Mouse (Mus musculus): ENCODE measurements around the gene Plxna2.

GRCm38 (mm10) chr1:194839230-194839910 is 221.4 kb downstream of the Plxna2 start:
- TF ChIP-seq CTCF (IDR thresholded peaks at IDR 0.05; ENCODE audit: extremely low read depth, insufficient read depth, insufficient read length, insufficient replicate concordance) (no peak), POLR2A (IDR thresholded peaks at IDR 0.05; ENCODE audit: low read depth, low read length) (no peak)

Measured in spleen, adult 2 months (tissue).